Mouse (Mus musculus): Measurements from ENCODE around the gene Fam222b. TPM values are rescaled to one million over a fixed set of nuclear protein-coding genes. Genes with fewer than 3 reads are reported as not detected.

Gene Fam222b
- total and polyA plus RNA-seq, 2 experiments from 2014 or later = 10.8 to 11.1 TPM

- peaks cover 29% of the 10 kb centered on the region for H3K36me3 ChIP-seq (replicated peaks; ENCODE audit: control insufficient read depth, insufficient read depth, low read length)
- H3K9me3 ChIP-seq (replicated peaks; ENCODE audit: control insufficient read depth, low read length) = no peaks in the 10 kb centered on the region
- H3K4me3 ChIP-seq (ENCODE audit: low read depth, low read length) = peak overlapping the region; percentile 63
- WGBS = under 1% methylated on average over 72 of the region's 84 CpGs
- H3K27me3 ChIP-seq (ENCODE audit: control insufficient read depth, insufficient read depth, low read length) = no peaks in the 10 kb centered on the region
- no peak for TF ChIP-seq EP300 (IDR thresholded peaks at IDR 0.05; ENCODE audit: low read depth)
- TF ChIP-seq CTCF (IDR thresholded peaks at IDR 0.05; ENCODE audit: low read depth) = peak; percentile 97
- peak overlapping the region; percentile 43 for H3K9ac ChIP-seq (replicated peaks; ENCODE audit: low read depth, low read length)
- ATAC-seq (ENCODE audit: insufficient read depth, low read depth) (peak; percentile 86), DNase-seq (ENCODE audit: low spot score) (peak; percentile 94)
- H3K4me1 ChIP-seq (ENCODE audit: control insufficient read depth, insufficient read depth) = peaks cover 13% of the 10 kb centered on the region
- H3K4me2 ChIP-seq (ENCODE audit: low read depth, low read length) = peak overlapping the region; percentile 96
- H3K27ac ChIP-seq (ENCODE audit: low read depth) = peak overlapping the region; percentile 90
These were observed 83.7 kb downstream of the Fam222b start for GRCm38 (mm10) chr11:78177903-78178858.

GRCm38 (mm10) chr11:78178859-78179437 lies 84.5 kb downstream of the Fam222b start:
- 3% methylated on average over 29 of the region's 29 CpGs for WGBS
- Histone ChIP-seq H3K4me2 (ENCODE audit: low read depth, low read length) (peak overlapping the region; percentile 96), H3K4me3 (ENCODE audit: low read depth, low read length) (peak overlapping the region; percentile 63), H3K9ac (replicated peaks; ENCODE audit: low read depth, low read length) (peak overlapping the region; percentile 43), H3K27ac (ENCODE audit: low read depth) (peak overlapping the region; percentile 90), H3K27me3 (ENCODE audit: control insufficient read depth, insufficient read depth, low read length) (no peaks in the 10 kb centered on the region), H3K36me3 (replicated peaks; ENCODE audit: control insufficient read depth, insufficient read depth, low read length) (peaks cover 29% of the 10 kb centered on the region), H3K4me1 (ENCODE audit: control insufficient read depth, insufficient read depth) (peaks cover 16% of the 10 kb centered on the region), H3K9me3 (replicated peaks; ENCODE audit: control insufficient read depth, low read length) (no peaks in the 10 kb centered on the region)
- peak; percentile 45 for DNase-seq (ENCODE audit: low spot score)
- ATAC-seq (ENCODE audit: insufficient read depth, low read depth) = no peak
- no peak for TF ChIP-seq CTCF (IDR thresholded peaks at IDR 0.05; ENCODE audit: low read depth)
- no peak for TF ChIP-seq EP300 (IDR thresholded peaks at IDR 0.05; ENCODE audit: low read depth)

GRCm38 (mm10) chr11:78179438-78179999 lies 85.1 kb downstream of the Fam222b start:
- DNase-seq (ENCODE audit: low spot score) (no peak), ATAC-seq (ENCODE audit: insufficient read depth, low read depth) (no peak)
- WGBS = 32% methylated on average over 8 of the region's 8 CpGs
- Histone ChIP-seq H3K4me3 (ENCODE audit: low read depth, low read length) (peak overlapping the region; percentile 63), H3K9ac (replicated peaks; ENCODE audit: low read depth, low read length) (no peak overlapping the region), H3K4me1 (ENCODE audit: control insufficient read depth, insufficient read depth) (peaks cover 17% of the 10 kb centered on the region), H3K27me3 (ENCODE audit: control insufficient read depth, insufficient read depth, low read length) (no peaks in the 10 kb centered on the region), H3K4me2 (ENCODE audit: low read depth, low read length) (peak overlapping the region; percentile 96), H3K27ac (ENCODE audit: low read depth) (no peak overlapping the region), H3K9me3 (replicated peaks; ENCODE audit: control insufficient read depth, low read length) (no peaks in the 10 kb centered on the region), H3K36me3 (replicated peaks; ENCODE audit: control insufficient read depth, insufficient read depth, low read length) (peaks cover 29% of the 10 kb centered on the region)
- TF ChIP-seq EP300 (IDR thresholded peaks at IDR 0.05; ENCODE audit: low read depth) (no peak), CTCF (IDR thresholded peaks at IDR 0.05; ENCODE audit: low read depth) (no peak)

- ATAC-seq (ENCODE audit: insufficient read depth, low read depth) (no peak), DNase-seq (ENCODE audit: low spot score) (no peak)
- H3K4me2 ChIP-seq (ENCODE audit: low read depth, low read length) = no peak overlapping the region
- no peak for TF ChIP-seq CTCF (IDR thresholded peaks at IDR 0.05; ENCODE audit: low read depth)
- TF ChIP-seq EP300 (IDR thresholded peaks at IDR 0.05; ENCODE audit: low read depth) = no peak
- peaks cover 29% of the 10 kb centered on the region for H3K36me3 ChIP-seq (replicated peaks; ENCODE audit: control insufficient read depth, insufficient read depth, low read length)
- H3K27me3 ChIP-seq (ENCODE audit: control insufficient read depth, insufficient read depth, low read length) = no peaks in the 10 kb centered on the region
- no peaks in the 10 kb centered on the region for H3K9me3 ChIP-seq (replicated peaks; ENCODE audit: control insufficient read depth, low read length)
- no peak overlapping the region for H3K4me3 ChIP-seq (ENCODE audit: low read depth, low read length)
- WGBS = 68% methylated on average over 6 of the region's 6 CpGs
- H3K4me1 ChIP-seq (ENCODE audit: control insufficient read depth, insufficient read depth) = peaks cover 17% of the 10 kb centered on the region
- H3K27ac ChIP-seq (ENCODE audit: low read depth) = no peak overlapping the region
- H3K9ac ChIP-seq (replicated peaks; ENCODE audit: low read depth, low read length) = no peak overlapping the region
These were observed 85.8 kb downstream of the Fam222b start for GRCm38 (mm10) chr11:78180081-78180761.

- Histone ChIP-seq H3K9ac (replicated peaks; ENCODE audit: low read depth, low read length) (no peak overlapping the region), H3K36me3 (replicated peaks; ENCODE audit: control insufficient read depth, insufficient read depth, low read length) (peaks cover 29% of the 10 kb centered on the region), H3K27ac (ENCODE audit: low read depth) (no peak overlapping the region), H3K4me3 (ENCODE audit: low read depth, low read length) (peak overlapping the region; percentile 94), H3K4me1 (ENCODE audit: control insufficient read depth, insufficient read depth) (peaks cover 17% of the 10 kb centered on the region), H3K9me3 (replicated peaks; ENCODE audit: control insufficient read depth, low read length) (no peaks in the 10 kb centered on the region), H3K4me2 (ENCODE audit: low read depth, low read length) (peak overlapping the region; percentile 83), H3K27me3 (ENCODE audit: control insufficient read depth, insufficient read depth, low read length) (no peaks in the 10 kb centered on the region)
- WGBS = 40% methylated on average over 2 of the region's 2 CpGs
- ATAC-seq (ENCODE audit: insufficient read depth, low read depth) (no peak), DNase-seq (ENCODE audit: low spot score) (no peak)
- TF ChIP-seq EP300 (IDR thresholded peaks at IDR 0.05; ENCODE audit: low read depth) (no peak), CTCF (IDR thresholded peaks at IDR 0.05; ENCODE audit: low read depth) (no peak)
These were observed 87.4 kb downstream of the Fam222b start for GRCm38 (mm10) chr11:78181830-78182357.
